Mouse (Mus musculus): ENCODE results near the gene Cyp2d11. TPM values are rescaled to one million over a fixed set of nuclear protein-coding genes. Genes with fewer than 3 reads are reported as not detected.

Cyp2d11 gene
- polyA plus RNA-seq, 1 experiment = not detected

GRCm38 (mm10) chr15:82339634-82340254, 54.1 kb downstream of the Cyp2d11 start:
- TF ChIP-seq POLR2A (IDR thresholded peaks at IDR 0.05; ENCODE audit: borderline replicate concordance, low read depth, low read length) (no peak), CTCF (IDR thresholded peaks at IDR 0.05; ENCODE audit: low read depth, low read length) (no peak)
- Histone ChIP-seq H3K4me1 (ENCODE audit: control insufficient read depth, insufficient read depth, low read length) (peaks cover 7% of the 10 kb centered on the region), H3K4me3 (ENCODE audit: insufficient read depth, low read length) (no peak overlapping the region), H3K27ac (ENCODE audit: insufficient read depth, low read depth, low read length) (no peak overlapping the region)

Other genes with a start within 250 kb of the Cyp2d11 start
- gene Srebf2, start 246.8 kb downstream of the Cyp2d11 start, polyA plus RNA-seq (2012; ENCODE audit: insufficient read depth, insufficient read length, missing spikeins) = 53.3 and 63.9 TPM in 2 replicates
- not detected in 2 replicates for gene Shisa8, start 181.2 kb downstream of the Cyp2d11 start, polyA plus RNA-seq (2012; ENCODE audit: insufficient read depth, insufficient read length, missing spikeins)
- not detected in 2 replicates for gene Tnfrsf13c, start 169.7 kb downstream of the Cyp2d11 start, polyA plus RNA-seq (2012; ENCODE audit: insufficient read depth, insufficient read length, missing spikeins)
- 10.2 and 10.7 TPM in 2 replicates for gene Cenpm, start 149.3 kb downstream of the Cyp2d11 start, polyA plus RNA-seq (2012; ENCODE audit: insufficient read depth, insufficient read length, missing spikeins)
- gene 1500009C09Rik, start 141.6 kb downstream of the Cyp2d11 start, polyA plus RNA-seq (2012; ENCODE audit: insufficient read depth, insufficient read length, missing spikeins) = not detected in 2 replicates
- not detected in 2 replicates for gene Sept3, start 119.1 kb downstream of the Cyp2d11 start, polyA plus RNA-seq (2012; ENCODE audit: insufficient read depth, insufficient read length, missing spikeins)
- not detected in 2 replicates for gene Wbp2nl, start 95.1 kb downstream of the Cyp2d11 start, polyA plus RNA-seq (2012; ENCODE audit: insufficient read depth, insufficient read length, missing spikeins)
- gene Naga, start 55.1 kb downstream of the Cyp2d11 start, polyA plus RNA-seq (2012; ENCODE audit: insufficient read depth, insufficient read length, missing spikeins) = 168 and 171 TPM in 2 replicates
- gene Pheta2, start 55.1 kb downstream of the Cyp2d11 start, polyA plus RNA-seq (2012; ENCODE audit: insufficient read depth, insufficient read length, missing spikeins) = 2.5 and 5.3 TPM in 2 replicates
- gene Smdt1, start 55.1 kb downstream of the Cyp2d11 start, polyA plus RNA-seq (2012; ENCODE audit: insufficient read depth, insufficient read length, missing spikeins) = 206 and 221 TPM in 2 replicates
- gene Ndufa6, start 39.7 kb downstream of the Cyp2d11 start, polyA plus RNA-seq (2012; ENCODE audit: insufficient read depth, insufficient read length, missing spikeins) = 315 and 361 TPM in 2 replicates
- gene Cyp2d22, start 13.8 kb downstream of the Cyp2d11 start, polyA plus RNA-seq (2012; ENCODE audit: insufficient read depth, insufficient read length, missing spikeins) = 0.39 and 0.78 TPM in 2 replicates
- gene Cyp2d10, start 13.2 kb upstream of the Cyp2d11 start, polyA plus RNA-seq (2012; ENCODE audit: insufficient read depth, insufficient read length, missing spikeins) = not detected in 2 replicates
- not detected in 2 replicates for gene Cyp2d9, start 39.4 kb upstream of the Cyp2d11 start, polyA plus RNA-seq (2012; ENCODE audit: insufficient read depth, insufficient read length, missing spikeins)
- not detected in 2 replicates for gene Cyp2d12, start 161.1 kb upstream of the Cyp2d11 start, polyA plus RNA-seq (2012; ENCODE audit: insufficient read depth, insufficient read length, missing spikeins)
- not detected in 2 replicates for gene Cyp2d34, start 226.9 kb upstream of the Cyp2d11 start, polyA plus RNA-seq (2012; ENCODE audit: insufficient read depth, insufficient read length, missing spikeins)